Mouse (Mus musculus) neural tube, embryonic 13.5 days (tissue): ENCODE results near the gene Creb3. TPM values are rescaled to one million over a fixed set of nuclear protein-coding genes. Genes with fewer than 3 reads are reported as not detected.
A peak's percentile ranks its signal among the peaks of the same experiment; 100 is the strongest.
"Not testable (repeated sequence)": the region's sequence is repeated elsewhere in the genome, so short reads cannot be mapped to it uniquely, and the experiment has no call there.

Source experiments
- ATAC-seq: fragments of 200-750 bp; cut with Nextera tagmentation; 2 replicates; pipeline ENCODE4 v1.8.0; 2017; ENCODE audit warnings: low read depth, mild to moderate bottlenecking, moderate TSS enrichment, moderate library complexity
- H3K27ac ChIP-seq: fragments of 300-500 bp; sonication (generic); replicated peaks from 2 replicates; pipeline ENCODE4 v1.5.1; 2015; ENCODE audit warnings: moderate library complexity, mild to moderate bottlenecking, inconsistent platforms
- H3K27me3 ChIP-seq: fragments of 300-500 bp; sonication (generic); 2 replicates; pipeline ENCODE4 v1.6.1; 2015; ENCODE audit warnings: mild to moderate bottlenecking, inconsistent platforms
- H3K36me3 ChIP-seq: fragments of 300-500 bp; sonication (generic); 2 replicates; pipeline ENCODE4 v1.6.1; 2015; ENCODE audit warnings: mild to moderate bottlenecking, inconsistent platforms
- H3K4me1 ChIP-seq: fragments of 300-500 bp; sonication (generic); replicated peaks from 2 replicates; pipeline ENCODE4 v1.6.1; 2015; ENCODE audit warnings: inconsistent platforms
- H3K4me2 ChIP-seq: fragments of 300-500 bp; sonication (generic); 2 replicates; pipeline ENCODE4 v1.6.1; 2015; ENCODE audit warnings: inconsistent platforms, mild to moderate bottlenecking, moderate library complexity
- H3K4me3 ChIP-seq: fragments of 300-500 bp; sonication (generic); 2 replicates; pipeline ENCODE4 v1.5.1; 2015; ENCODE audit warnings: mild to moderate bottlenecking, inconsistent platforms
- H3K9ac ChIP-seq: fragments of 300-500 bp; sonication (generic); 2 replicates; pipeline ENCODE4 v1.6.1; 2015; ENCODE audit warnings: moderate library complexity, mild to moderate bottlenecking, inconsistent platforms
- H3K9me3 ChIP-seq: fragments of 300-500 bp; sonication (generic); 2 replicates; pipeline ENCODE4 v1.6.1; 2016; ENCODE audit warnings: inconsistent platforms
- WGBS: fragments of 180-500 bp; shearing (Covaris S2); methylation state at CpG from one replicate; pipeline ENCODE4 v1.1.7; 2015; 5-methylcytosine and 5-hydroxymethylcytosine counted together
- polyA plus RNA-seq: library from polyadenylated mRNA; unstranded; fragments of >200 nt; fragmentation: Nextera tagmentation; extraction: Ambion mirVana; gene quantifications from 2 replicates; pipeline ENCODE4 v1.2.1, GENCODE M21; 2015

Creb3 gene
- polyA plus RNA-seq, 1 experiment from 2014 or later = 88.9 TPM

GRCm38 (mm10) chr4:43533270-43533669 lies 28.9 kb upstream of the Creb3 start:
- Histone ChIP-seq H3K4me3 (no peak overlapping the region), H3K9me3 (no peaks in the 10 kb centered on the region), H3K36me3 (peaks cover 73% of the 10 kb centered on the region), H3K27ac (no peak overlapping the region), H3K27me3 (no peaks in the 10 kb centered on the region), H3K9ac (no peak overlapping the region), H3K4me2 (no peak overlapping the region), H3K4me1 (peaks cover 6% of the 10 kb centered on the region)
- ATAC-seq = no peak
- WGBS = 92% methylated on average over 9 of the region's 9 CpGs

DNA sequence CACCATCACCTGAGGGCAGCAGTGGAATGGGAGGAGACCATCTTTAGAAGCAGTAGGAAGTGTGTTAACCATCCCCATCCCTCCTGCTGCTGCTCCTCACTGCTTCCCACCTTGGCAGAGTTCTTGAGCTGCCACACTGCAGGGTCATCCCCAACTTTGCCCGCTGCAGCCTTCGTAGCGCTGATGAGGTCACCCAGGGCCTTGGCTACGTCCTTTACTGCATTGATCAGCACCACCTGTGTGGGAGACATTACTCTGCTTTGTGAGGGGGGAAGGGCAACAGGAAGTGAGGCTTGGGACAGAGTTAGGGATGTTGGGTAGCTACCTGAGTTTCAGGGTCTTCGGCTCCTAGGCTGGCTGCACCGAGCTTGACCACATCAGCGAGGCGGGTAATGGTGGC lies 26.5 kb upstream of the Creb3 start:
- H3K27me3 ChIP-seq = no peaks in the 10 kb centered on the region
- no peak overlapping the region for H3K9ac ChIP-seq
- no peaks in the 10 kb centered on the region for H3K4me1 ChIP-seq
- H3K9me3 ChIP-seq = no peaks in the 10 kb centered on the region
- no peak overlapping the region for H3K4me3 ChIP-seq
- 94% methylated on average over 8 of the region's 8 CpGs for WGBS
- H3K4me2 ChIP-seq = no peak overlapping the region
- no peak overlapping the region for H3K27ac ChIP-seq
- ATAC-seq = no peak
- peaks cover 97% of the 10 kb centered on the region for H3K36me3 ChIP-seq

DNA sequence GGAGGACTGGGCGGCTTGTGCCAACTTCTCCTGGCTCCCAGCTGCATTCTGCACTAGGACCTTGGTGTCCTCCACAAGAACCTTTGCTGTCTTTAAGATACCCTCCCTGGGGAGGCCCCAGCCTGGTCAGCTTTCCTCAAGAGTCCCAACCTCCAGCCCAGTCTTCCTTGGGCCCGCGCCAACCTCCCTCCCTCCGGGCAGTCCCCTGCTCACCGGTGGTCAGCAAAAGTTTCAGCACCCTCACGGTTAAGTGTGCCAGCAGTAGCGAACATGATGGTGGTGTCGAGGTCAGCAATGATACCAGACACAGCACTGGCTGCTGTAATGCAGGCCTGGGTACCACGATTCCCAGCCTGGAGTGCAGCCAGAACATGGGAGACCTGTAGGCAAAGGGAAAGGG lies 26.1 kb upstream of the Creb3 start:
- H3K4me1 ChIP-seq = no peaks in the 10 kb centered on the region
- H3K4me3 ChIP-seq = no peak overlapping the region
- peaks cover 99% of the 10 kb centered on the region for H3K36me3 ChIP-seq
- no peaks in the 10 kb centered on the region for H3K27me3 ChIP-seq
- ATAC-seq = no peak
- no peak overlapping the region for H3K9ac ChIP-seq
- 96% methylated on average over 9 of the region's 9 CpGs for WGBS
- no peak overlapping the region for H3K27ac ChIP-seq
- no peak overlapping the region for H3K4me2 ChIP-seq
- no peaks in the 10 kb centered on the region for H3K9me3 ChIP-seq

DNA sequence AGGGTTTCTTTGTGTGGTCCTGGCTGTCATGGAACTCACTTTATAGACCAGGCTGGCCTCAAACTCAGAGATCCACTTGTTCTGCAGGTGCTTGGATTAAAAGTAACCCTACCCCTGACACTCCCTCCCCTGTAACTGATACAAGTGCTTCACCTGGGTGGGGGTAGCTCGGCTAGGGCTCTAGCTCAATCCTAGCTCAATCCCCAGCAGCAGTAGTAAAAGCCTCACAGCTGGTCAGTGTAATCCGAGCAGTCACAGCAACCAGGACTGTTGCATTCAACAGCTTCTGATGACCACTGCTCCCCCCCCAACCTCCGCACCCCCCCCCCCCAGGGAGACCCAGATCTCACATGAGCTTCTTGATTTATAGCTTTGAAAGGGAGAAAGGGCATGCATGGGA lies 20.1 kb upstream of the Creb3 start:
- H3K4me3 ChIP-seq = no peak overlapping the region
- no peak overlapping the region for H3K27ac ChIP-seq
- H3K9ac ChIP-seq = no peak overlapping the region
- H3K27me3 ChIP-seq = no peaks in the 10 kb centered on the region
- ATAC-seq = no peak
- no peak overlapping the region for H3K4me2 ChIP-seq
- H3K4me1 ChIP-seq = no peaks in the 10 kb centered on the region
- WGBS = 70% methylated on average over 3 of the region's 3 CpGs
- no peaks in the 10 kb centered on the region for H3K9me3 ChIP-seq
- peaks cover 99% of the 10 kb centered on the region for H3K36me3 ChIP-seq

- no peaks in the 10 kb centered on the region for H3K4me1 ChIP-seq
- WGBS = 92% methylated on average over 12 of the region's 12 CpGs
Observed at GRCm38 (mm10) chr4:43546375-43547047, 15.6 kb upstream of the Creb3 start.

GRCm38 (mm10) chr4:43547160-43547559 lies 15.0 kb upstream of the Creb3 start:
- H3K9ac ChIP-seq = no peak overlapping the region
- no peaks in the 10 kb centered on the region for H3K27me3 ChIP-seq
- no peak for ATAC-seq
- H3K9me3 ChIP-seq = no peaks in the 10 kb centered on the region
- no peak overlapping the region for H3K27ac ChIP-seq
- H3K4me2 ChIP-seq = no peak overlapping the region
- H3K4me3 ChIP-seq = no peak overlapping the region
- peaks cover 99% of the 10 kb centered on the region for H3K36me3 ChIP-seq
- 94% methylated on average over 8 of the region's 8 CpGs for WGBS
- H3K4me1 ChIP-seq = no peaks in the 10 kb centered on the region

More at GRCm38 (mm10) chr4:43546375-43547047, 15.6 kb upstream of the Creb3 start:
- no peak overlapping the region for H3K27ac ChIP-seq
- H3K9ac ChIP-seq = no peak overlapping the region
- H3K4me3 ChIP-seq = no peak overlapping the region
- no peaks in the 10 kb centered on the region for H3K27me3 ChIP-seq
- peaks cover 99% of the 10 kb centered on the region for H3K36me3 ChIP-seq
- no peaks in the 10 kb centered on the region for H3K9me3 ChIP-seq
- no peak overlapping the region for H3K4me2 ChIP-seq
- no peak for ATAC-seq

DNA sequence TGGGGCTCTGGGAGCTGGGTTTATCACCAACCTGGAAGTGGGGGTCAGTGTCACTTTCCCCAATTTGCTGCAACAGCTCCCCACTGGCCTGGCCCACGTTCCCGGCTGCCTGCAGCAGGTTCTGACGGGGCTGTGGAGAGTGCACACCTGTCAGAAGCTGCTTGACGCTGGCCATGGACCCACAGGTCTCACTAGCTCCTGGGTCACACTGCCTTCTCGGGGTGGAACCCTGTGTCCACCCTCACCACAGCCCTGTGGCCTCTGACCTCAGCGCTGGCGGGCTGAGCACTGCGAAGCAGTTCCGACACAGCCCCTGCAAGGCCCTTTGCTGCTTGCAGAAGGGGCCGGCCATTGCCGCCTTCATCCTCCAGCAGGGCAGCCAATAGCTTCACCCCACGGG lies 13.1 kb upstream of the Creb3 start:
- WGBS = 93% methylated on average over 12 of the region's 12 CpGs
- Histone ChIP-seq H3K27ac (no peak overlapping the region), H3K4me3 (no peak overlapping the region), H3K4me1 (no peaks in the 10 kb centered on the region), H3K9me3 (no peaks in the 10 kb centered on the region), H3K4me2 (no peak overlapping the region), H3K9ac (no peak overlapping the region), H3K36me3 (peaks cover 99% of the 10 kb centered on the region), H3K27me3 (no peaks in the 10 kb centered on the region)
- ATAC-seq = no peak

DNA sequence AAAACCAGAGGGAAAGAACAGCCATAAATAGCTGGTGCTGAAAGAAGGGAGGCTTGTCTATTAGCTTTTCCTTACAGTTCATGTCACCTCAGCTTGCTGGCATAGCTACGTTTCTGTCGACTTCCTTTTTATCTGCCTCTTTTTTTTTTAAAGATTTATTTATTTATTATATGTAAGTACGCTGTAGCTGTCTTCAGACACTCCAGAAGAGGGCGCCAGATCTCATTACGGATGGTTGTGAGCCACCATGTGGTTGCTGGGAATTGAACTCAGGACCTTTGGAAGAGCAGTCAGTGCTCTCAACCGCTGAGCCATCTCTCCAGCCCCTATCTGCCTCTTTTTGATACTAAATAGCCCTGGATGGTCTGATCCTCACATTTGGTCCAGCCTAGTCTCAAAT lies 10.3 kb upstream of the Creb3 start:
- H3K9ac ChIP-seq, H3K27ac ChIP-seq, H3K4me2 ChIP-seq, H3K4me1 ChIP-seq, ATAC-seq, H3K9me3 ChIP-seq, H3K27me3 ChIP-seq, H3K4me3 ChIP-seq: not testable (repeated sequence)
- H3K36me3 ChIP-seq = peaks cover 99% of the 10 kb centered on the region
- WGBS = 89% methylated on average over 6 of the region's 6 CpGs

- no peak for ATAC-seq
- WGBS = 52% methylated on average over 5 of the region's 5 CpGs
- H3K27me3 ChIP-seq = no peaks in the 10 kb centered on the region
- H3K4me2 ChIP-seq = no peak overlapping the region
- H3K4me1 ChIP-seq = peaks cover 5% of the 10 kb centered on the region; the same call in 1 of the 2 replicates
- no peak overlapping the region for H3K27ac ChIP-seq
- no peak overlapping the region for H3K4me3 ChIP-seq
- no peaks in the 10 kb centered on the region for H3K9me3 ChIP-seq
- no peak overlapping the region for H3K9ac ChIP-seq
- H3K36me3 ChIP-seq = peaks cover 97% of the 10 kb centered on the region
Observed at GRCm38 (mm10) chr4:43552437-43552836, 9.7 kb upstream of the Creb3 start.

- Histone ChIP-seq H3K27me3 (no peaks in the 10 kb centered on the region), H3K9me3 (no peaks in the 10 kb centered on the region), H3K4me2 (no peak overlapping the region), H3K36me3 (peaks cover 83% of the 10 kb centered on the region), H3K4me3 (no peak overlapping the region), H3K4me1 (peaks cover 20% of the 10 kb centered on the region), H3K9ac (no peak overlapping the region), H3K27ac (no peak overlapping the region)
- no peak for ATAC-seq
Observed at GRCm38 (mm10) chr4:43553891-43554290, 8.2 kb upstream of the Creb3 start.

DNA sequence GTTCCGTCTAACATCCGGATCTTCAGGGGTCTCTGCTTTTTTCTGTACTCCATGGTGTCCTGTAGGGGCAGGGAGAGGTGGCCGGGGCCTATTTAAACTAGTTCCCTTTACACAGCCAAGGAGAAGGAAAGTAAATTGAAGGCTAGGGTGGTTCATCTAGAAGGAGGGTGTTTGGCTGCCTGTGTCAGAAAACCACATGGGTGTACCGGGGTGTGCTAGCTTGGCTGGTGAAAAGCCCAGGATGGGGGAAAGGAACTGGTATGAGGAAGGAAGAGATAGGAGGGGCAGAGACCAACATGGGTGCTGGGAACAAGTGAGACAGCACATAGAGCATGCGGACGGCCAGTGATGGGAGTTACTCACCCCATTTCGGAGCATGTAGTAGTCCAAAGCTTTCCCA lies 6.2 kb upstream of the Creb3 start:
- Histone ChIP-seq H3K27me3 (no peaks in the 10 kb centered on the region), H3K27ac (no peak overlapping the region), H3K4me3 (no peak overlapping the region), H3K9ac (no peak overlapping the region), H3K4me2 (no peak overlapping the region), H3K4me1 (peaks cover 40% of the 10 kb centered on the region), H3K36me3 (peaks cover 62% of the 10 kb centered on the region), H3K9me3 (no peaks in the 10 kb centered on the region)
- no peak for ATAC-seq
- 94% methylated on average over 7 of the region's 7 CpGs for WGBS

- H3K4me1 ChIP-seq = peaks cover 49% of the 10 kb centered on the region
- H3K27ac ChIP-seq = 0 out of 2 replicates have a peak overlapping the region, but pooled peaks have one; percentile 42
- no peak for ATAC-seq
- H3K36me3 ChIP-seq = peaks cover 42% of the 10 kb centered on the region
- WGBS = 42% methylated on average over 5 of the region's 5 CpGs
- H3K4me2 ChIP-seq = peak overlapping the region; percentile 26
- no peaks in the 10 kb centered on the region for H3K9me3 ChIP-seq
- no peaks in the 10 kb centered on the region for H3K27me3 ChIP-seq
- no peak overlapping the region for H3K4me3 ChIP-seq
- H3K9ac ChIP-seq = peak overlapping the region; percentile 52
Observed at GRCm38 (mm10) chr4:43558028-43558630, 4.0 kb upstream of the Creb3 start.
